Mouse (Mus musculus) right cerebral cortex, postnatal 36 days (tissue): ENCODE results near the gene Mrps12.

Source experiments
- DNase-seq, 2 experiments: peaks; one replicate each; pipeline ENCODE4 v3.0.0; 2022; ENCODE audit warnings: low spot score in 2 of 2, mixed read lengths in 1 of 2

Mrps12 gene

GRCm38 (mm10) chr7:28741709-28742438, at the start of gene Mrps12, which contains the start of gene Sars2:
TSS of gene Mrps12 (minus strand) at chr7:28741820.
TSS of gene Sars2 (plus strand) at chr7:28741992.
- DNase-seq = peak; percentile 96 to 98

- DNase-seq = no peak
Measured at GRCm38 (mm10) chr7:28790066-28790806, 48.6 kb upstream of the Mrps12 start.

GRCm38 (mm10) chr7:28789235-28789634, 47.6 kb upstream of the Mrps12 start:
- no peak for DNase-seq

- no peak for DNase-seq
Measured at GRCm38 (mm10) chr7:28788307-28789195, 46.9 kb upstream of the Mrps12 start, which contains the start of gene Rinl. TSS of gene Rinl (plus strand) at chr7:28788969.

- DNase-seq = no peak
Measured at GRCm38 (mm10) chr7:28787884-28788283, 46.3 kb upstream of the Mrps12 start.

GRCm38 (mm10) chr7:28785161-28785560, 43.5 kb upstream of the Mrps12 start:
- DNase-seq = no peak

- no peak for DNase-seq
Measured at GRCm38 (mm10) chr7:28781261-28781663, 39.6 kb upstream of the Mrps12 start.

GRCm38 (mm10) chr7:28780857-28781256, 39.2 kb upstream of the Mrps12 start:
- no peak for DNase-seq

GRCm38 (mm10) chr7:28780067-28780658, 38.5 kb upstream of the Mrps12 start:
- DNase-seq = peak; percentile 75 to 76

- no peak for DNase-seq
Measured at GRCm38 (mm10) chr7:28778825-28779224, 37.2 kb upstream of the Mrps12 start.

GRCm38 (mm10) chr7:28775129-28775528, 33.5 kb upstream of the Mrps12 start:
- no peak for DNase-seq

- no peak for DNase-seq
Measured at GRCm38 (mm10) chr7:28774164-28774563, 32.5 kb upstream of the Mrps12 start.

GRCm38 (mm10) chr7:28773163-28773562, 31.5 kb upstream of the Mrps12 start:
- DNase-seq = no peak

- no peak for DNase-seq
Measured at GRCm38 (mm10) chr7:28771867-28772266, 30.2 kb upstream of the Mrps12 start.

GRCm38 (mm10) chr7:28770309-28770708, 28.7 kb upstream of the Mrps12 start:
- DNase-seq = no peak

- DNase-seq = no peak
Measured at GRCm38 (mm10) chr7:28769414-28769958, 27.9 kb upstream of the Mrps12 start.

- DNase-seq = no peak
Measured at GRCm38 (mm10) chr7:28767462-28767965, 25.9 kb upstream of the Mrps12 start, which contains the start of gene Nfkbib. TSS of gene Nfkbib (minus strand) at chr7:28767512.

GRCm38 (mm10) chr7:28766910-28767309, 25.3 kb upstream of the Mrps12 start:
- no peak for DNase-seq

GRCm38 (mm10) chr7:28766173-28766879, 24.7 kb upstream of the Mrps12 start, which contains the start of gene Sirt2:
TSS of gene Sirt2 (plus strand) at chr7:28766735.
- DNase-seq = peak; percentile 99

- DNase-seq = no peak
Measured at GRCm38 (mm10) chr7:28765211-28765610, 23.6 kb upstream of the Mrps12 start.
